Mouse (Mus musculus): ENCODE results near the gene Pdlim1.
"Not testable (repeated sequence)": the region's sequence is repeated elsewhere in the genome, so short reads cannot be mapped to it uniquely, and the experiment has no call there.

Gene Pdlim1

DNA sequence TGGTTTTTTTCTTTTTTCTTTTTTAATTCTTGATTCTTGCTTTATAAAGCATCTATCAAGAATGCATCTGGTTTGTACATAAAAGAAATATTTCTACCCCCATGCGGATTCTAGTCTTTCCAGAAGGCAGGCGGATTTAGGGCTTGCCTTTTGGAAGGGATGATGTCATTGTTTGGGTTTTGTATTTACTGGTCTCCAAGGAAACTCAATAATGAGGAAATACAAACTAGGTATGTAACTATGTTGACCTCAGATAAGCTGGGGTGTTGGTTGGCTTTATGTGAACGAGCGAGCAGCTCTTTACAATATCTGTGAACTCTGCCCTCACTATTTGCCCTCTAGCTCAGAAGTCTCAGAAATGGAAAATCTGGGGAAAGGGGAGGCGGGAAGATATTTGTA, 24.4 kb downstream of the Pdlim1 start:
- DNase-seq (ENCODE audit: extremely low read depth, insufficient read length, low spot score) = no peak

- DNase-seq (ENCODE audit: extremely low read depth, insufficient read length, low spot score) = no peak
Measured at GRCm38 (mm10) chr19:40246646-40247267, 24.9 kb downstream of the Pdlim1 start.

GRCm38 (mm10) chr19:40240838-40241689, 30.6 kb downstream of the Pdlim1 start:
- no peak for DNase-seq (ENCODE audit: extremely low read depth, insufficient read length, low spot score)

GRCm38 (mm10) chr19:40240360-40240759, 31.3 kb downstream of the Pdlim1 start:
- no peak for DNase-seq (ENCODE audit: extremely low read depth, insufficient read length, low spot score)

DNA sequence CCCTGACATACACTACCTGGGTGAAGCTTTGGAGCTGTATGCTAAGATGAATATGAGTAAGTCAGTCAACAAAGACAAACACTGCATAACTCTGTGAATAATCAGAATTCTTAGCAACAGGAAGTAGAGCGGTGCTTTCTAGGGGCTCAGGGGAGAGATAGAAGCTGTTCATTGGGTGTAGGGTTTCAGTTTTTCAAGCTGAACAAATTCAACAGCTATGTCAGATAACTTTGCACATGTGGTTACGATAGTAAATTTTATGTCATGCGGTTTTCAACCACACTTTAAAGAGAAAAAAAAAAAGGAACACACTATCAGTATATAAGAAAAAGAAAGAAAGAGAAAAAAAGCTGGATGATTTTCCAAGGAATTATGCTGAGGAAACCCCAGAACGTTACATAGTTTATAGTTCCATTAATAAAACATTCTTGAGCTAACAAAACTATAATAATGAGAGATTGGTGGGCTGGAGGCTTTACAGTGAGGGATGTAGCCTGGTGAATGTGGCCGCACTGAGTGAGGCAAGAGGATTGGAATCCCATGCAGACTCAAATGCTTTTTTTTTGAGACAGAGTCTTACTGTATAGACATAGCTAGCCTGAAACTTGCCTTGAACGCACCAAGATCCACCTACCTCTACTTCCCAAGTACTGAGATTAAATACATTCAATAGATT, 33.3 kb downstream of the Pdlim1 start:
- no peak for DNase-seq (ENCODE audit: extremely low read depth, insufficient read length, low spot score)

GRCm38 (mm10) chr19:40232560-40232959, 39.1 kb downstream of the Pdlim1 start:
- DNase-seq (ENCODE audit: extremely low read depth, insufficient read length, low spot score) = no peak

DNA sequence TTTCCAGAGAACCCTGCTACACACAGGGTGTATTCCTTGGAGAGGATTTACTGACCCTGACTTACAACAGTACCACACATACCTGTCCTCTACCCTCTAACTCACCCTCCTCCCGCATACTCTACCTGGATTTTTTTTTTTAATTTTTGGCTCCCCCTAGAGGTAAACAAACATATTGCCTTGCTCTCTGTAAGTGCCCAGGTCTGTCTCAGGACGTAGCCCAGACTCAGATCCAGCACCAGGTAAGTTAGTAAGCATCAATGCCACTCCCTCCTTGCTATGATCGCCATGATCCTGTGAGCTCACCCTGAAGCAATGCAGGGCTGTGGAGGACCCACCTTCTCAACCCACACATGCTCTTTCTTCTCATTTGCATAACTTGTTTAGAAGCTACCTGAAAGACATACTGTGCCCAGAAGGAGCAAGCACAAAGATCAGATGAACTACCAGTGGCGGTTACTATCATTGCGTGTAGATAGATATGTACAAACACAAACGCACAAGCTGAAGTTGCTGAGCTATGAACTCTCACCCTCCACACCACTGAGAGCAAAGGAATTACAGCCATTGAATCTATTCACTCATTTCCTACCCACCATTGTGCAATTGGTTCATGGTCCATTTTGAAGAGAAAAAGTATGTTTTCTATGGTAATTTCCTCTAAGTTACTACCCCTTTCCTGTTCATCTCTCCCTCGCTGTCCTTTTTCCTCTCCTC, 39.7 kb downstream of the Pdlim1 start:
- DNase-seq (ENCODE audit: extremely low read depth, insufficient read length, low spot score) = no peak

DNA sequence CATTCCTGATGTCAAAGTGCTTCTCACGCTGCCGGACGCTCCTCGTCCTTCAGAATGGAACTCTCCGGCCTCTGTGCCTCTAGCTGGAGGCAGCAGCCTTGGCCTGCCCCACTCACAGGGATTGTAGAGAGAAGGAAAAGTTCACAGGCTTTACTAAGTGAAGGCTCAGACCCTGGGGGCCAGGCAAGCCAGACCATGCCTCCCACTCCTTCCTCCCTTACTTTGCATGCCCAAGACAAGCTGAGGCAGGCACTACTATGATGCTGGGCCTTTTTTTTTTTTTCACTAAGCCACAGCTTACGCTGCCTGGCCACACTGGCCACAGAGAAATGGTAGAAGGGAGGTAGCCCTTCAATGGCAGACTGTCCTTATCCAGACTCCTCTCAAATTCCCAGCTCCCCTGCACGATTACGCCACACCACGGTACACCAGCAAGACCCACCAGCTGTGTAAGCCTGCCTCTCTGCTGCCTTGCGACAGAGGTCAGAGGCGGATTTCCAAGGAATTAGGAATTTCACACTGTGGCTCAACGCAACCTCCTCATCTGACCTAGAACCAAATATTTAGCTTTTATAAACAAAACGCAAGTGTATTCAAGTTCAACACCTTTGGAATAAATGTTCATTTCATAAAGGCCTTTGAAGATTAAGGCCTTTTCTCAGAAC, 40.4 kb downstream of the Pdlim1 start:
- no peak for DNase-seq (ENCODE audit: extremely low read depth, insufficient read length, low spot score)

DNA sequence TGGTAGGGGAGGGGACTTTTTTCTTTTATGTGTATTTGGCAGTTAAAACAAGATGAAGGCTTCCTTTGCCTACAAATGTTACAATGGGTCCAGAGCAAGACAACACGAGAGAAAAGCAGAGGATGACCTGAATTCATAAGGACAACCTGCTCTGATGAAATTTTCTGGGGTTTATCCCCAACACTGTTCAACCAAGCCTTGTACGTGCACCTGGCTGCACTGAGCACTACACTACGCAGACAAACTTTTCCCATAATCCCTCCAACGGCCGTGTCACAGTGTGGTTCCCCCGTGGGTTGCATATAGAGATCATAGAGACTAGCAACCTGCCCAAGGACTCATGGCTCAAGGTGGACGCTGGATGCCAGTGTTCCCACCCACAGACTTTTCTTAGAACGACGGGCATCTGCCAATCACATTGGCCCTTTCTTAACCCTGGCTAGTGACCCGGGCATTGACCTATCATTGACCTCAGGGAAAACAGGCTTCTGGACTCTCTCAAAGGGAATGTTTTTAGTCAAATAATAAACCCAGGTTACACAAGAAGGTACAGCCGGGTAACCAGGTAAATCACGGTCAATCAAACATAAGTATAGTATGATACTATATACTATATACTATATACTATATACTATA, 45.0 kb downstream of the Pdlim1 start:
- no peak for DNase-seq (ENCODE audit: extremely low read depth, insufficient read length, low spot score)

DNA sequence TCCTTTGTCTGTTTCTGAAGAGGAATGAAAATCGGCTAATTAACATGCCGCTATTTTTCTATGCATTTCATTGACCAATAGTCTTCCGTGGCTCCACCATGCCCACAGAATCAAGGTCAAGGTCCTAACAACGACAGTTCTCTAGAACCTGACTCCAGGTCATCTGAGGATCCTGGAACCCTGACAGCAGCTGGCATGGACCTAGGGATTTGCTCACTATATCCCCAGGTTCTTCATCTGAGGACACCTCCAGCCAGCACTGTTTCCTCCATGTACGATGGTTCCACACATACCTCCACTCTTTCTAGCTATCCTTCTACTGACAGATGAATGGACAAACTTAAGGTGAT, 45.9 kb downstream of the Pdlim1 start:
- no peak for DNase-seq (ENCODE audit: extremely low read depth, insufficient read length, low spot score)

DNA sequence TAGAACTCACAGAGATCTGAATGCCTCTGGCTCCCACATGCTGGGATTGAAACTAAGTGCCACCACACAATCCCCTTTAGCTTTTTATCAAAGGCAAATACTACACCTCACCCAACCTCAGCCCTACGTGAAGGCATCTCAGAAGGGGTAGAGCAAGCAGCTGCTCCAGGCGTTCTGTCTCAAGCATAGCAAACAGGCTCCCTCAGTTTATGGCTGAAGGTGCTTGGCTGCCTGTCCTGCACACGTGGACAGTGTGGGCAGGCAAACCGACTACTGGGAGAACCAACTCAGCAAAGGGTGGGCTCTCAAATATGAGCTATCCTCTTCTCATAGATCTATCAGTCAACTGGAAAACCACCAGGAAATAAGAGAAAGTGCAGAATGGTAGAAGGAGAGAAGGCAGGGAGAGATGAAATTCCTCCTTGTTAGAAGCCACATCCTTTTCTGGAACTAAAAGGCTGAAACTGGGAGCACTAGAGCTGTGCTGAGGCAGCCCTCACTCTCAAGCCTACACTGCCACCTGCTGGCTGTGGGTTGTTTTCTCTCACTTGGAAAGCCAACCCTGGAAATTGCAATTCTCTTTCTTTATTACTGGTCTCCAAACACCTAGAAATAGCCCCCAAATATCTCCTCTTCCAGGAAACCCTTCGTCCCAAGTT, 46.4 kb downstream of the Pdlim1 start:
- no peak for DNase-seq (ENCODE audit: extremely low read depth, insufficient read length, low spot score)

- DNase-seq (ENCODE audit: extremely low read depth, insufficient read length, low spot score) = not testable (repeated sequence)
Measured at GRCm38 (mm10) chr19:40222307-40222706, 49.3 kb downstream of the Pdlim1 start.

DNA sequence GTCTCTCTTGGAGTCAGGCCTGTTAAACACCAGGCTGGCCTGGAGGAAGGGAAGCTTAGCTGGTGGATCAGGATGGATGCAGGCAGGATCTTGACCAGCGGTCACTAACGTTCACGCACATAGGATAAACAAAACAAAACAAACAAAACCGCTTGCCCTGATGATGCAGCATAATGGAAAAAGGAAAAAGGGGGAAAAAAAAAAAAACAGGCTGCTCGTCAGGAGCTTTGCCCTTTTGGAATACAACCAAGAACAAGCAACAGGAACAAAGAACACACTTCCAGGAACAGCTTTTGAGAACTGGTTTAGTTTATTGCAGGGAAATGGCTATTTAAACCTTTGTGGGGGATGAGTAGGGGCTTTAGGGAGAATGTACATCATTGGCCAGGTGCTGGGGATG, 50.8 kb downstream of the Pdlim1 start:
- no peak for DNase-seq (ENCODE audit: extremely low read depth, insufficient read length, low spot score)

DNA sequence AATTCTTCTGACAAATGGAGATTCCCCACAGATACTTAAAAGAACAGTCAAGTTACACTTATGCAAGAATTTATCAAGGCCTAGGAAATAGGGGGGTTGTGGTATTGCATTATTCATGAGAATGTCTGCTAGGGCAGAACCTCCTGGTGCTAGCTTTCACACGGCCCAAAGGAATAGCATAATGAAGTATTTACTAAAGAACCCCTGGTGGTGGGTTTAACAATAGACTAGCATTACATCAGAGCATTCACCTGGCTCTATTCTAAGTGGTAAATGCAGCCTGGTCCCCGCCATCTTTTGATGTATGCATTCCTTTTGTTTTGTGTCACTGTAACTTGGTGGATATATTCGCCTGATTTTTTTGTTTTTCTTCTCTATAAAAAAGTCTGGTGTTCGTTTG, 68.7 kb downstream of the Pdlim1 start:
- not testable (repeated sequence) for DNase-seq (ENCODE audit: extremely low read depth, insufficient read length, low spot score)

- no peak for DNase-seq (ENCODE audit: extremely low read depth, insufficient read length, low spot score)
Measured at GRCm38 (mm10) chr19:40190596-40190995, 81.0 kb downstream of the Pdlim1 start.

DNA sequence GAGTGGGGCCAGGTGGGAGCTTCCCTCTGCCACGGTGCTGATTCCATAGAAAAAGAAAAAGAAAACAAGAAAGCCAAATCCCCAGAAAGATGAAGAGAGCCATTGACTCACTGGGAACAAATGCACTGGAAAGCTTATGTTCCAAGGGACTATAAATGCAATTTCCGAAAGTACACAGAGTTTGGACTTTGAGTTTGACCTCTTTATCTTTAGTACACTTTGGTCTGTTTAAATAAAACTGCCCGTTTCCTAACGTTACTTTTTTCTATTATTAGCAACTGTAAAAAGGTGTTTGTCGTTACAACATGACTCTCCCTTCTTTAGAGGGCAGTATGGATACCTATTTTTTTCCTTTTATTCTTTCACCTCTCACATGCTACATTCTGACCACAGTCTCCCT, 84.5 kb downstream of the Pdlim1 start, which contains the start of gene Cyp2c70:
Gene Cyp2c70, minus strand, starts transcription at position 174 of the 400 bp plus-strand sequence.
- no peak for DNase-seq (ENCODE audit: extremely low read depth, insufficient read length, low spot score)

DNA sequence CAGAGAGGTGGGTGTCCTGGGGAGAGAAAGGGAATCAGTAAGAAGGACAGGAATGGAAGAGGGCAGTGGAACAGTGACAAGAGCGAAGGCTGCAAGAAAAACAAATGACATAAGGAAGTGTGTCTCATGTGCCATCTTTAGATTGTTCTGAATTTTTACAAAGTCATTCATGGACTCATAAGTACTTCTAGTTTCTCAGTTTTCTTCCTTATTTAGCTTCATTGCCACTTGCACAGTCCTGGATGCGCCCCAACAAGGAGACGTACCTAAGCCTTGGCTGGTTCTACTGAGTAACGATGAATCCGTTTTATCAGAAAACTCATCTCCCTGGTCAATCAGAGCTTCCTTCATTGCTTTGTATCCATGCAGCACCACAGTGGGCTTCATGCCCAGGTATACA, 88.0 kb downstream of the Pdlim1 start:
- no peak for DNase-seq (ENCODE audit: extremely low read depth, insufficient read length, low spot score)

DNA sequence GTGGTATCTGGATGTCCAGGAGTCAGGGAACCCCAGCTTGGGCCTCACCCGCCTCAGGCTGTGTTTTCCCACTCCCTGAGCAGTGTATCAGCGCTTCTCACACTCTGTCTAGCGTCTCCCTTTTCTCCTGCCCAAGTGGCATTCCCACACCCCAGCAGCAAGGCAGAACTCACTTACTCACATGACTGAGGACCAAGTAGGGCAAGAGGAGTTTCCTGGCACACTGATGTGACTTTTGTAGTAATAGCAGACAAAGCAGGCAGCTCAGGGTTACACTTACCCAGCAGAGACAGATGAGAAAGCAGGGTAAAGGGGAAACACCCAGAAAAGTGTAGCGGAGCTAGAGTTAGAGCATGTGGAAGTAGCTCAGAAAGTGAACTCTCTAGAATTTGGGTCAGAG, 93.3 kb downstream of the Pdlim1 start:
- no peak for DNase-seq (ENCODE audit: extremely low read depth, insufficient read length, low spot score)
